Mouse (Mus musculus): ENCODE data around the gene Ten1. TPM values are rescaled to one million over a fixed set of nuclear protein-coding genes. Genes with fewer than 3 reads are reported as not detected.

Ten1 gene
- polyA plus RNA-seq, 1 experiment from 2014 or later: 64.7 TPM

Other genes starting within 250 kb of the Ten1 start
- gene Itgb4, start 224.1 kb upstream of the Ten1 start, polyA plus RNA-seq (2016; fragmentation: Nextera tagmentation; extraction: Ambion mirVana): 3.1 and 3.9 TPM in 2 replicates
- 181 and 182 TPM in 2 replicates for gene Galk1, start 186.1 kb upstream of the Ten1 start, polyA plus RNA-seq (2016; fragmentation: Nextera tagmentation; extraction: Ambion mirVana)
- gene H3f3b, start 170.9 kb upstream of the Ten1 start, polyA plus RNA-seq (2016; fragmentation: Nextera tagmentation; extraction: Ambion mirVana): 2,405 and 2,474 TPM in 2 replicates
- 50.0 and 51.8 TPM in 2 replicates for gene Unk, start 168.5 kb upstream of the Ten1 start, polyA plus RNA-seq (2016; fragmentation: Nextera tagmentation; extraction: Ambion mirVana)
- 1.4 and 1.7 TPM in 2 replicates for gene Unc13d, start 120.9 kb upstream of the Ten1 start, polyA plus RNA-seq (2016; fragmentation: Nextera tagmentation; extraction: Ambion mirVana)
- 33.2 and 36.6 TPM in 2 replicates for gene Wbp2, start 111.9 kb upstream of the Ten1 start, polyA plus RNA-seq (2016; fragmentation: Nextera tagmentation; extraction: Ambion mirVana)
- gene Trim47, start 71.6 kb upstream of the Ten1 start, polyA plus RNA-seq (2016; fragmentation: Nextera tagmentation; extraction: Ambion mirVana): 6.0 and 7.9 TPM in 2 replicates
- 2.1 and 3.0 TPM in 2 replicates for gene Trim65, start 67.7 kb upstream of the Ten1 start, polyA plus RNA-seq (2016; fragmentation: Nextera tagmentation; extraction: Ambion mirVana)
- 86.9 and 90.8 TPM in 2 replicates for gene Mrpl38, start 60.0 kb upstream of the Ten1 start, polyA plus RNA-seq (2016; fragmentation: Nextera tagmentation; extraction: Ambion mirVana)
- gene Fbf1, start 30.7 kb upstream of the Ten1 start, polyA plus RNA-seq (2016; fragmentation: Nextera tagmentation; extraction: Ambion mirVana): 54.0 and 60.3 TPM in 2 replicates
- gene Acox1, start 190 bp downstream of the Ten1 start, polyA plus RNA-seq (2016; fragmentation: Nextera tagmentation; extraction: Ambion mirVana): 18.1 and 21.2 TPM in 2 replicates
- 2.4 and 3.3 TPM in 2 replicates for gene Evpl, start 39.2 kb downstream of the Ten1 start, polyA plus RNA-seq (2016; fragmentation: Nextera tagmentation; extraction: Ambion mirVana)
- 110 and 112 TPM in 2 replicates for gene Srp68, start 75.4 kb downstream of the Ten1 start, polyA plus RNA-seq (2016; fragmentation: Nextera tagmentation; extraction: Ambion mirVana)
- 0.20 TPM in 1 of 2 replicates, not detected in the other for gene Galr2, start 82.1 kb downstream of the Ten1 start, polyA plus RNA-seq (2016; fragmentation: Nextera tagmentation; extraction: Ambion mirVana)
- 77.6 and 82.8 TPM in 2 replicates for gene Exoc7, start 108.4 kb downstream of the Ten1 start, polyA plus RNA-seq (2016; fragmentation: Nextera tagmentation; extraction: Ambion mirVana)
- gene Foxj1, start 136.5 kb downstream of the Ten1 start, polyA plus RNA-seq (2016; fragmentation: Nextera tagmentation; extraction: Ambion mirVana): 0.18 TPM in 2 replicates
- 25.2 and 26.7 TPM in 2 replicates for gene Rnf157, start 214.2 kb downstream of the Ten1 start, polyA plus RNA-seq (2016; fragmentation: Nextera tagmentation; extraction: Ambion mirVana)
- gene Ubald2, start 235.2 kb downstream of the Ten1 start, polyA plus RNA-seq (2016; fragmentation: Nextera tagmentation; extraction: Ambion mirVana): 36.6 and 48.4 TPM in 2 replicates

Measured in limb, embryonic 12.5 days (tissue).